Mouse (Mus musculus) liver, embryonic 14.5 days (tissue): ENCODE measurements around the gene Adat3. TPM values are rescaled to one million over a fixed set of nuclear protein-coding genes. Genes with fewer than 3 reads are reported as not detected.

ENCODE experiments used
- ATAC-seq: fragments of 200-750 bp; cut with Nextera tagmentation; 2 replicates; pipeline ENCODE4 v1.8.0; 2017; ENCODE audit warnings: moderate number of reproducible peaks, mild to moderate bottlenecking, moderate library complexity; ENCODE audit not compliant: insufficient read depth
- DNase-seq, 3 experiments: peaks; one replicate each; pipeline ENCODE4 v3.0.0-alpha.2; 2012 to 2013; ENCODE audit warnings: low read depth in 3 of 3, low spot score in 3 of 3
- H3K27ac ChIP-seq: fragments of 300-500 bp; sonication (generic); 2 replicates; pipeline ENCODE4 v1.5.1; 2014; ENCODE audit warnings: moderate library complexity, mild to moderate bottlenecking, control low read depth, inconsistent platforms
- H3K27me3 ChIP-seq: fragments of 300-500 bp; sonication (generic); 2 replicates; pipeline ENCODE4 v1.6.1; 2014; ENCODE audit warnings: mild to moderate bottlenecking, low read length, moderate library complexity; ENCODE audit not compliant: control insufficient read depth, insufficient read depth
- H3K36me3 ChIP-seq: fragments of 300-500 bp; sonication (generic); replicated peaks from 2 replicates; pipeline ENCODE4 v1.6.1; 2014; ENCODE audit warnings: low read depth; ENCODE audit not compliant: control insufficient read depth, insufficient read depth
- H3K4me1 ChIP-seq, 2 experiments: fragments of 200-500 bp in 1 of 2; fragments of 300-500 bp in 1 of 2; sonication (generic) in 1 of 2; replicated peaks; 2 replicates each; pipeline ENCODE4 v1.6.1; 2012 to 2014; ENCODE audit warnings: antibody characterized with exemption in 1 of 2, inconsistent platforms in 1 of 2, low read length in 1 of 2; ENCODE audit not compliant: control insufficient read depth in 2 of 2, insufficient read depth in 2 of 2
- H3K4me2 ChIP-seq: fragments of 300-500 bp; sonication (generic); 2 replicates; pipeline ENCODE4 v1.6.1; 2014; ENCODE audit warnings: low read depth, mild to moderate bottlenecking, control low read depth, moderate library complexity
- H3K4me3 ChIP-seq, 2 experiments: fragments of 200-500 bp in 1 of 2; fragments of 300-500 bp in 1 of 2; sonication (generic) in 1 of 2; 2 replicates each; pipeline ENCODE4 v1.5.1; 2012 to 2014; ENCODE audit warnings: low read depth in 2 of 2, low read length in 2 of 2, mild to moderate bottlenecking in 2 of 2, control low read depth in 1 of 2, inconsistent platforms in 1 of 2, moderate library complexity in 1 of 2; ENCODE audit not compliant: insufficient read depth in 1 of 2
- H3K9ac ChIP-seq: fragments of 300-500 bp; sonication (generic); replicated peaks from 2 replicates; pipeline ENCODE4 v1.6.1; 2014; ENCODE audit warnings: mild to moderate bottlenecking, control low read depth, moderate library complexity
- H3K9me3 ChIP-seq: fragments of 300-500 bp; sonication (generic); 2 replicates; pipeline ENCODE4 v1.6.1; 2016; ENCODE audit warnings: low read length, mixed read lengths; ENCODE audit not compliant: control insufficient read depth
- CTCF ChIP-seq: IDR thresholded peaks from 2 replicates; pipeline ENCODE4 v1.5.1; 2016; ENCODE audit warnings: antibody characterized with exemption, low read depth, control low read depth
- EP300 ChIP-seq: IDR thresholded peaks from 2 replicates; pipeline ENCODE4 v1.6.1; 2016; ENCODE audit warnings: antibody characterized with exemption, low read depth
- WGBS: fragments of 180-500 bp; shearing (Covaris S2); extraction: QIAGEN DNeasy Blood & Tissue Kit; methylation state at CpG from one replicate; pipeline ENCODE4 v1.1.7; 2014; ENCODE audit not compliant: insufficient replicate concordance; 5-methylcytosine and 5-hydroxymethylcytosine counted together
- microRNA-seq: library from miRNA; unstranded; fragments of <30 nt; microRNA quantifications from one replicate; pipeline ENCODE4, GENCODE M21; 2016
- polyA plus RNA-seq, 2 experiments: library from polyadenylated mRNA; depleted of rRNA in 1 of 2; stranded (reverse) in 1 of 2; unstranded in 1 of 2; fragments of >200 nt; fragmentation: Nextera tagmentation in 1 of 2; extraction: Ambion mirVana in 1 of 2; gene quantifications; 2 replicates each; pipeline versions ENCODE4 v1.2.1 to v1.2.3; 2012 to 2014

Adat3 gene
- polyA plus RNA-seq, 2 experiments = 4.9 to 6.3 TPM

DNA sequence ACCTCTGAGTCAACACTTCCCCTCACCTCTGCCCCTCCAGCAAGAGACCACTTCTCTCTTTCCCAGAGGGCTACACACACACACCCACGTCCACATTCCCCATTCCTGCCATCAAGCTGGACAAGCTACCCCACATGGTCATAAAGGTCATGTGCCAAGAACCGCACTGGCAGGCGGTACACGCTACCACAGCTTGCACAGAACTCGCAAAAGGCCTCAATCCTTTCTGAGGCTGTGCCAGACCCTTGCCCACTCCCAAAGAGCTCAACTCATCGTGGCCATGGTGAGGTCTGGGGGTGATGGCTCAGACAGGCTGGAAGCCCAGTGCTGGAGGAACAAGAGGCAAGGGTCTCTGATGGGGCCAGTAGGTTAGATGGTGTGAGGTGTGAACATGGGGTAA is 52.2 kb downstream of the Adat3 start:
- DNase-seq = no peak
- no peaks in the 10 kb centered on the region for H3K36me3 ChIP-seq
- no peak for ATAC-seq
- peaks cover 22 to 32% of the 10 kb centered on the region in 2 experiments for H3K4me1 ChIP-seq
- no peak overlapping the region for H3K27ac ChIP-seq
- WGBS = 80% methylated on average over 6 of the region's 6 CpGs
- H3K4me3 ChIP-seq = no peak overlapping the region
- no peaks in the 10 kb centered on the region for H3K9me3 ChIP-seq
- H3K4me2 ChIP-seq = no peak overlapping the region
- no peak overlapping the region for H3K9ac ChIP-seq
- no peaks in the 10 kb centered on the region for H3K27me3 ChIP-seq
- TF ChIP-seq CTCF (no peak), EP300 (no peak)

DNA sequence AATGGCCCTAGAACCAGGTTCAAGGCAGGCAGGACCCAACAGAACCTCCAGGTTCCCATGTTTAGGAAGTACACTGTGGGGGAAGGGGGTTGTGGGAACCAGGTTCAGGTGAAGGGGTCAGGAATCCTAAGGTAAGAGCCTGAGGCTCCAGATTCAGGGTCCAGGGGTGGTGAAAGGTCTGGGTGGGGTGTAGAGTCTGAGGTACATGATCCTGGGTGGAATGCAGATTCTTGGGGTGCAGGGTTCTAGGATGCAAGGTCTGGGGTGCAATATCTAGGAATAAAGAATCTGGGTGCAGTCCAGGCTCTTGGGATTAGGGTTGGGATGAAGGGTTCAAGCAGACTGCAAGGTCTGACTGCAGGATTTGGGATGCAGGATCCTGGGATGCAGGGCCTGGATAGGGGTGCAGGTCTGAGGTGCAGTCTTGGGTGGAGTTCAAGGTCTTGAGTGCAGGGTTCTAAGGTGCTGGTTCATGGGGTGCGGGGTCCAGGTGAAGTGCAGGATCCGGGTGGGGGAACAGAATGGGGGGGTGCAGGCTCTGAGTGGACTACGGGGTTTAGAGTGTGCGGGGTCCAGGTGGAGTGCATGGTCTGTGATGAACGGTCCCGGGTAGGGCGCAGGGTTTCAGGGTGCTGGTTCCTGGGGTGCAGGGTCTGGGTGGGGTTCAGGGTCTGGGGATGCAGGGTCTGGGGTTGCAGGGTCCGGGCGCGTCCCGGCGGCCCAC is 52.9 kb downstream of the Adat3 start:
- peak; percentile 14; the same call in 1 of the 2 replicates for ATAC-seq
- Histone ChIP-seq H3K36me3 (no peaks in the 10 kb centered on the region), H3K4me3 (peak overlapping the region; percentile 68 to 78), H3K9me3 (no peaks in the 10 kb centered on the region), H3K9ac (peak overlapping the region; percentile 76), H3K4me2 (peak overlapping the region; percentile 74), H3K4me1 (peaks cover 22 to 32% of the 10 kb centered on the region in 2 experiments), H3K27ac (peak overlapping the region; percentile 50; the same call in 1 of the 2 replicates), H3K27me3 (no peaks in the 10 kb centered on the region)
- TF ChIP-seq EP300 = no peak
- TF ChIP-seq CTCF = no peak
- WGBS = 3% methylated on average over 12 of the region's 12 CpGs
- no peak for DNase-seq

DNA sequence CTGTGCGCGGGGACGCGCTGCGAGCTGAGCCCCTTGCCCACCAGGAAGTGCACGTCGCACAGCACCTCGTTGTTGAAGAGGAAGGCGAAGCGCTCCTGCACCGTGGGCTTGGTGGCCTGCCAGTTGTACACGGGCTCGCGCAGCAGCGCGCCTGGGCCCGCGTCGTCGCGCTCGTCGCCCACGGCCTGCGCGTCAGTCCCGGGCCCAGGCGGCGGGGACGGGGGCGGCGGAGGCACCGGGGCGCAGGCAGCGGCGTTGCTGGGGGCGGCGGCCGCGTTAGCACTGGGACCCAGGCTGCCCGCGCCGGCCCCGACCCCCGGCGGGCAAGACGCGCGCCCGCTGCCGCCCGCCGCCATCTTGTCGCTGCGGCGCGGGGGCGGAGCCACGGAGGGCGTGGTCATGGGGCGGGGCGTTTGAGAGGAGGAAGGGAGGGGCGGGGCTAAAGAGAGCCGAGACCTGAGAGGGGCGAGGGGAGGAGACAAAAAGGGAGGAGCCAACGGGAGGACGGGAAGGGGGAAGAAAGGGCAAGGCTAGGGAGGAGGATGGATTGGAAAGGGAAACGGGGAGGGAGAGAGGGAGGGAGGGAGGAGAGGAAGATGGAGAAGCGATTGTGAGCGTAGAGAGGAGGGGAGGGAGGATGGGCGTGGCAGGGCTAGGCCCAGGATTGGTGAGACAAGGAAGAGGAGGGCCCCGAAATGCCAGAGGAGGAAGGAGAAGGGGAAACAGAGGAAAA is 53.6 kb downstream of the Adat3 start:
- no peaks in the 10 kb centered on the region for H3K27me3 ChIP-seq
- TF ChIP-seq CTCF (no peak), EP300 (no peak)
- peak overlapping the region; percentile 74 for H3K4me2 ChIP-seq
- ATAC-seq = peak; percentile 72
- WGBS = 2% methylated on average over 71 of the region's 72 CpGs
- peak overlapping the region; percentile 68 to 78 for H3K4me3 ChIP-seq
- no peaks in the 10 kb centered on the region for H3K36me3 ChIP-seq
- H3K4me1 ChIP-seq = peaks cover 22 to 32% of the 10 kb centered on the region in 2 experiments
- peak; percentile 88 to 90 (median 88) for DNase-seq
- H3K27ac ChIP-seq = peak overlapping the region; percentile 72
- H3K9me3 ChIP-seq = no peaks in the 10 kb centered on the region
- H3K9ac ChIP-seq = peak overlapping the region; percentile 76

DNA sequence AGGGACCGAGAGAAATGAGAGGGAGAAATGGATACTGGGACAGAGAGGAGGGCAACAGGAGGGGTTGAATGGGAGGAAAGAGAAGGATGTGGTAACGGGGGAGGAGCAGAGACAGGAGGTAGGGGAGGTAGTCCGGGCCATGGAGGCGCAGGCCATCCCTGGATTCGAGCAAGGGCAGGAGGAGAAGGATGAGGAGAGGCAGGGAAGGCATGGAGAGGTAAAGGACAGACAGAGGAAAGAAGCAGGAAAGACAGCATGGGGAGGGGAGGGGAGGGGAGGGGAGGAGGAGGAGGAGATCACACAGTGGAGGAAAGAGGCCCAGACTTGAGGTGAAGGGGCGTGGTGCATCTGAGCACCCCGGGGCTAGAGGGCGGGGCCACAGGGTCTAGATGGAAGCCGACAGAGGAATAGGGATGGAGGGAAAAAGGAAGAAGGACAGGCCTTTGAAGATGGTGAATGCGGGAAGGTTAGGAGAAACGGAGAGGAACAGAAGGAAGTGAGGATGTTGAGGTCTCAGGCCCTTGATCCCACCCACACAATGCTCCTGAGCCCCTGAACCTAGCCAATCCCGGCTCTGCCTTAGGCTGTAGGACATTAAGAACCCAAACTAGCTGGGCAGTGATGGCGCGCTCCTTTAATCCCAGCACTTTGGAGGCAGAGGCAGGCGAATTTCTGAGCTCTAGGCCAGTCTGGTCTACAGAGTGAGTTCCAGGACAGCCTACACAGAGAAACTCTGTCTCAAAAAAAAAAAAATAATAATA is 54.4 kb downstream of the Adat3 start, which contains the start of gene Btbd2:
Gene Btbd2, minus strand, starts transcription at position 209 of the 761 bp plus-strand sequence.
- 31% methylated on average over 15 of the region's 15 CpGs for WGBS
- H3K27ac ChIP-seq = peak within 1 kb of the TSS; percentile 72
- ATAC-seq = peak; percentile 49

More for the DNA sequence above, 54.4 kb downstream of the Adat3 start, which contains the start of gene Btbd2:
- Histone ChIP-seq H3K9me3 (no peaks in the 10 kb centered on the region), H3K36me3 (no peaks in the 10 kb centered on the region), H3K4me2 (peak within 1 kb of the TSS; percentile 74), H3K4me3 (peak within 1 kb of the TSS; percentile 68 to 78), H3K4me1 (peaks cover 22 to 32% of the 10 kb centered on the region in 2 experiments), H3K9ac (peak within 1 kb of the TSS; percentile 76), H3K27me3 (no peaks in the 10 kb centered on the region)
- TF ChIP-seq EP300 = no peak
- no peak for TF ChIP-seq CTCF
- peak in 2 of 3 experiments; percentile 62 to 63 for DNase-seq

Small RNA genes lying within 50 kb of the gene (microRNA-seq; reads per million reads assigned to microRNA genes)
- 1.3 reads per million for gene Mir6912

Other genes with a start within 250 kb of the Adat3 start
- gene Plk5, start 246.4 kb upstream of the Adat3 start, polyA plus RNA-seq (2012; rRNA removed) = 0.08 and 0.10 TPM in 2 replicates
- 0.09 TPM in 1 of 2 replicates, not detected in the other for gene Plk5, start 246.4 kb upstream of the Adat3 start, polyA plus RNA-seq (2014; fragmentation: Nextera tagmentation; extraction: Ambion mirVana)
- gene Mex3d, start 215.2 kb upstream of the Adat3 start, polyA plus RNA-seq (2012; rRNA removed) = 3.2 and 3.3 TPM in 2 replicates
- gene Mex3d, start 215.2 kb upstream of the Adat3 start, polyA plus RNA-seq (2014; fragmentation: Nextera tagmentation; extraction: Ambion mirVana) = 0.55 and 1.1 TPM in 2 replicates
- gene Mbd3, start 203.3 kb upstream of the Adat3 start, polyA plus RNA-seq (2012; rRNA removed) = 66.7 and 79.5 TPM in 2 replicates
- 43.7 and 44.3 TPM in 2 replicates for gene Mbd3, start 203.3 kb upstream of the Adat3 start, polyA plus RNA-seq (2014; fragmentation: Nextera tagmentation; extraction: Ambion mirVana)
- 359 and 571 TPM in 2 replicates for gene Uqcr11, start 196.1 kb upstream of the Adat3 start, polyA plus RNA-seq (2012; rRNA removed)
- 729 and 738 TPM in 2 replicates for gene Uqcr11, start 196.1 kb upstream of the Adat3 start, polyA plus RNA-seq (2014; fragmentation: Nextera tagmentation; extraction: Ambion mirVana)
- gene Tcf3, start 169.2 kb upstream of the Adat3 start, polyA plus RNA-seq (2012; rRNA removed) = 54.7 and 74.7 TPM in 2 replicates
- gene Tcf3, start 169.2 kb upstream of the Adat3 start, polyA plus RNA-seq (2014; fragmentation: Nextera tagmentation; extraction: Ambion mirVana) = 41.9 and 55.4 TPM in 2 replicates
- 0.02 TPM in 2 replicates for gene Onecut3, start 108.0 kb upstream of the Adat3 start, polyA plus RNA-seq (2012; rRNA removed)
- not detected in 2 replicates for gene Onecut3, start 108.0 kb upstream of the Adat3 start, polyA plus RNA-seq (2014; fragmentation: Nextera tagmentation; extraction: Ambion mirVana)
- 0.01 and 0.02 TPM in 2 replicates for gene Atp8b3, start 63.8 kb upstream of the Adat3 start, polyA plus RNA-seq (2012; rRNA removed)
- gene Atp8b3, start 63.8 kb upstream of the Adat3 start, polyA plus RNA-seq (2014; fragmentation: Nextera tagmentation; extraction: Ambion mirVana) = 0.05 TPM in 1 of 2 replicates, not detected in the other
- gene Rexo1, start 41.3 kb upstream of the Adat3 start, polyA plus RNA-seq (2012; rRNA removed) = 19.1 and 24.8 TPM in 2 replicates
- gene Rexo1, start 41.3 kb upstream of the Adat3 start, polyA plus RNA-seq (2014; fragmentation: Nextera tagmentation; extraction: Ambion mirVana) = 10.7 and 14.0 TPM in 2 replicates
- gene Klf16, start 25.6 kb upstream of the Adat3 start, polyA plus RNA-seq (2012; rRNA removed) = 12.5 and 13.8 TPM in 2 replicates
- gene Klf16, start 25.6 kb upstream of the Adat3 start, polyA plus RNA-seq (2014; fragmentation: Nextera tagmentation; extraction: Ambion mirVana) = 10.6 and 12.3 TPM in 2 replicates
- gene Abhd17a, start 12.5 kb upstream of the Adat3 start, polyA plus RNA-seq (2012; rRNA removed) = 41.2 and 51.0 TPM in 2 replicates
- 55.0 and 63.4 TPM in 2 replicates for gene Abhd17a, start 12.5 kb upstream of the Adat3 start, polyA plus RNA-seq (2014; fragmentation: Nextera tagmentation; extraction: Ambion mirVana)
- gene Scamp4, start within 50 bp of the Adat3 start, polyA plus RNA-seq (2012; rRNA removed) = 22.0 and 27.6 TPM in 2 replicates
- gene Scamp4, start within 50 bp of the Adat3 start, polyA plus RNA-seq (2014; fragmentation: Nextera tagmentation; extraction: Ambion mirVana) = 34.6 and 39.8 TPM in 2 replicates
- 1.2 and 1.3 TPM in 2 replicates for gene Gm49322, start 3.1 kb downstream of the Adat3 start, polyA plus RNA-seq (2012; rRNA removed)
- 0.19 and 0.28 TPM in 2 replicates for gene Gm49322, start 3.1 kb downstream of the Adat3 start, polyA plus RNA-seq (2014; fragmentation: Nextera tagmentation; extraction: Ambion mirVana)
- 46.9 and 51.3 TPM in 2 replicates for gene Csnk1g2, start 20.0 kb downstream of the Adat3 start, polyA plus RNA-seq (2012; rRNA removed)
- 25.5 and 27.0 TPM in 2 replicates for gene Csnk1g2, start 20.0 kb downstream of the Adat3 start, polyA plus RNA-seq (2014; fragmentation: Nextera tagmentation; extraction: Ambion mirVana)
- 8.2 and 11.3 TPM in 2 replicates for gene Btbd2, start 54.2 kb downstream of the Adat3 start, polyA plus RNA-seq (2012; rRNA removed)
- gene Btbd2, start 54.2 kb downstream of the Adat3 start, polyA plus RNA-seq (2014; fragmentation: Nextera tagmentation; extraction: Ambion mirVana) = 8.6 and 12.0 TPM in 2 replicates
- 59.7 and 69.1 TPM in 2 replicates for gene Mknk2, start 75.2 kb downstream of the Adat3 start, polyA plus RNA-seq (2012; rRNA removed)
- gene Mknk2, start 75.2 kb downstream of the Adat3 start, polyA plus RNA-seq (2014; fragmentation: Nextera tagmentation; extraction: Ambion mirVana) = 58.7 and 74.3 TPM in 2 replicates
- gene Mob3a, start 99.1 kb downstream of the Adat3 start, polyA plus RNA-seq (2012; rRNA removed) = 13.0 and 15.8 TPM in 2 replicates
- gene Mob3a, start 99.1 kb downstream of the Adat3 start, polyA plus RNA-seq (2014; fragmentation: Nextera tagmentation; extraction: Ambion mirVana) = 14.2 and 16.0 TPM in 2 replicates
- 9.9 and 11.3 TPM in 2 replicates for gene Izumo4, start 99.3 kb downstream of the Adat3 start, polyA plus RNA-seq (2012; rRNA removed)
- 4.0 and 6.0 TPM in 2 replicates for gene Izumo4, start 99.3 kb downstream of the Adat3 start, polyA plus RNA-seq (2014; fragmentation: Nextera tagmentation; extraction: Ambion mirVana)
- 24.5 and 26.2 TPM in 2 replicates for gene Ap3d1, start 139.4 kb downstream of the Adat3 start, polyA plus RNA-seq (2012; rRNA removed)
- gene Ap3d1, start 139.4 kb downstream of the Adat3 start, polyA plus RNA-seq (2014; fragmentation: Nextera tagmentation; extraction: Ambion mirVana) = 20.1 and 22.4 TPM in 2 replicates
- gene Dot1l, start 152.3 kb downstream of the Adat3 start, polyA plus RNA-seq (2012; rRNA removed) = 11.5 and 11.6 TPM in 2 replicates
- gene Dot1l, start 152.3 kb downstream of the Adat3 start, polyA plus RNA-seq (2014; fragmentation: Nextera tagmentation; extraction: Ambion mirVana) = 7.1 and 8.3 TPM in 2 replicates
- 26.1 and 35.6 TPM in 2 replicates for gene Sf3a2, start 195.3 kb downstream of the Adat3 start, polyA plus RNA-seq (2012; rRNA removed)
- gene Sf3a2, start 195.3 kb downstream of the Adat3 start, polyA plus RNA-seq (2014; fragmentation: Nextera tagmentation; extraction: Ambion mirVana) = 36.1 and 40.7 TPM in 2 replicates
- 46.7 and 50.8 TPM in 2 replicates for gene Plekhj1, start 195.7 kb downstream of the Adat3 start, polyA plus RNA-seq (2012; rRNA removed)
- 77.0 and 85.0 TPM in 2 replicates for gene Plekhj1, start 195.7 kb downstream of the Adat3 start, polyA plus RNA-seq (2014; fragmentation: Nextera tagmentation; extraction: Ambion mirVana)
- gene Amh, start 202.4 kb downstream of the Adat3 start, polyA plus RNA-seq (2012; rRNA removed) = 0.31 and 0.36 TPM in 2 replicates
- 0.08 TPM in 1 of 2 replicates, not detected in the other for gene Amh, start 202.4 kb downstream of the Adat3 start, polyA plus RNA-seq (2014; fragmentation: Nextera tagmentation; extraction: Ambion mirVana)
- gene Jsrp1, start 210.6 kb downstream of the Adat3 start, polyA plus RNA-seq (2012; rRNA removed) = 0.15 TPM in 1 of 2 replicates, not detected in the other
- gene Jsrp1, start 210.6 kb downstream of the Adat3 start, polyA plus RNA-seq (2014; fragmentation: Nextera tagmentation; extraction: Ambion mirVana) = not detected in 2 replicates
- gene Oaz1, start 223.8 kb downstream of the Adat3 start, polyA plus RNA-seq (2012; rRNA removed) = 673 and 795 TPM in 2 replicates
- 1,285 and 1,384 TPM in 2 replicates for gene Oaz1, start 223.8 kb downstream of the Adat3 start, polyA plus RNA-seq (2014; fragmentation: Nextera tagmentation; extraction: Ambion mirVana)
- gene Lingo3, start 241.2 kb downstream of the Adat3 start, polyA plus RNA-seq (2012; rRNA removed) = 0.01 TPM in 1 of 2 replicates, not detected in the other
- 0.04 TPM in 1 of 2 replicates, not detected in the other for gene Lingo3, start 241.2 kb downstream of the Adat3 start, polyA plus RNA-seq (2014; fragmentation: Nextera tagmentation; extraction: Ambion mirVana)